Mouse (Mus musculus): ENCODE data around the gene Numb. TPM values are rescaled to one million over a fixed set of nuclear protein-coding genes. Genes with fewer than 3 reads are reported as not detected.

Gene Numb
- total and polyA plus RNA-seq, 3 experiments: 8.4 to 14.6 TPM; not detected in 1

DNA sequence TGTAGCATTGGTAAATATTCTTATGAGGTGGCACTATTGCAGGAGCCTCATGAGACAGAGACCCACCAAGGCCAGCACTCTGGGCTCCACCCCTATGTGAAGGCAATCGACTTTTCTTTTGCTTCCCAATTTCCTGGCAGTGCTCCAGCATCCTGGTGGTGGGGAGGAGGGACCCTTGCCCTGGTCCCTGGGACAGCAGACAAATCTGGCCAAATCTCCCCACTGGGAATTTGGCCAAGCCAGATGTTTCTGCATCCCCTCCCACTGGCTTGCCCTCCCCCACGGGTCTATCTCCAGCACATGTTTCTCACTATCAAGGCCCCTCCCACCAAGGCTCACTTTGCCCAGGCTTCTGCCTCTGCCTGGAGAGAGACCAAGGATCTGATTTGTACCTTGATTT is 169.2 kb downstream of the Numb start:
- no peak overlapping the region for H3K4me3 ChIP-seq (ENCODE audit: control insufficient read depth in 1 of 2, insufficient read depth in 1 of 2, low read depth in 2 of 2, low read length in 2 of 2)
- no peak for TF ChIP-seq GABPA (IDR thresholded peaks at IDR 0.05; ENCODE audit: low read depth, low read length)
- TF ChIP-seq HCFC1 (IDR thresholded peaks at IDR 0.05; ENCODE audit: low read depth, low read length): no peak
- no peak for TF ChIP-seq EP300 (IDR thresholded peaks at IDR 0.05; ENCODE audit: low read depth in 1 of 2, low read length in 2 of 2)
- no peak overlapping the region for H3K9ac ChIP-seq (ENCODE audit: control insufficient read depth, low read depth, low read length, poor library complexity, severe bottlenecking)
- no peaks in the 10 kb centered on the region for H3K9me3 ChIP-seq (replicated peaks; ENCODE audit: insufficient read depth, low read length)
- no peaks in the 10 kb centered on the region for H3K36me3 ChIP-seq (ENCODE audit: control insufficient read depth in 1 of 2, insufficient read depth in 2 of 2, low read length in 2 of 2)
- no peaks in the 10 kb centered on the region for H3K79me2 ChIP-seq (ENCODE audit: control insufficient read depth, insufficient read depth, low read length, poor library complexity)
- no peak overlapping the region for H3K27ac ChIP-seq (ENCODE audit: control insufficient read depth, low read depth, low read length)
- no peaks in the 10 kb centered on the region for H3K4me1 ChIP-seq (ENCODE audit: control insufficient read depth in 1 of 2, insufficient read depth in 2 of 2, low read length in 2 of 2)
- H3K27me3 ChIP-seq (ENCODE audit: control insufficient read depth in 1 of 2, insufficient read depth in 2 of 2, low read length in 2 of 2): no peaks in the 10 kb centered on the region
- DNase-seq (ENCODE audit: low read depth, low spot score): no peak

- no peak overlapping the region for H3K4me3 ChIP-seq (ENCODE audit: control insufficient read depth in 1 of 2, insufficient read depth in 1 of 2, low read depth in 2 of 2, low read length in 2 of 2)
- DNase-seq (ENCODE audit: low read depth, low spot score): no peak
- H3K9me3 ChIP-seq (replicated peaks; ENCODE audit: insufficient read depth, low read length): no peaks in the 10 kb centered on the region
- no peak overlapping the region for H3K27ac ChIP-seq (ENCODE audit: control insufficient read depth, low read depth, low read length)
- H3K27me3 ChIP-seq (ENCODE audit: control insufficient read depth in 1 of 2, insufficient read depth in 2 of 2, low read length in 2 of 2): no peaks in the 10 kb centered on the region; a peak in 1 of 4 replicates
- TF ChIP-seq ZMIZ1 (IDR thresholded peaks at IDR 0.05; ENCODE audit: low read depth, low read length): no peak
- no peak for TF ChIP-seq TCF12 (IDR thresholded peaks at IDR 0.05; ENCODE audit: low read depth, low read length)
- no peak for TF ChIP-seq MXI1 (IDR thresholded peaks at IDR 0.05; ENCODE audit: low read depth, low read length)
- no peak for TF ChIP-seq ZKSCAN1 (IDR thresholded peaks at IDR 0.05; ENCODE audit: low read depth, low read length)
- TF ChIP-seq TAL1 (IDR thresholded peaks at IDR 0.05; ENCODE audit: low read length): no peak
- TF ChIP-seq RAD21 (IDR thresholded peaks at IDR 0.05; ENCODE audit: low read depth, low read length): no peak
- TF ChIP-seq CHD1 (IDR thresholded peaks at IDR 0.05; ENCODE audit: low read depth, low read length): no peak
- TF ChIP-seq POLR2AphosphoS5 (IDR thresholded peaks at IDR 0.05; ENCODE audit: borderline replicate concordance, low read depth, low read length): no peak
- TF ChIP-seq USF2 (IDR thresholded peaks at IDR 0.05; ENCODE audit: borderline replicate concordance in 1 of 2, insufficient read depth in 1 of 2, low read depth in 1 of 2, low read length in 2 of 2): no peak
- no peak for TF ChIP-seq ZC3H11A (IDR thresholded peaks at IDR 0.05; ENCODE audit: low read depth, low read length)
- TF ChIP-seq UBTF (IDR thresholded peaks at IDR 0.05; ENCODE audit: borderline replicate concordance, insufficient read depth, low read depth, low read length): no peak
- TF ChIP-seq MYB (IDR thresholded peaks at IDR 0.05; ENCODE audit: low read depth, low read length): no peak
- no peak for TF ChIP-seq E2F4 (IDR thresholded peaks at IDR 0.05; ENCODE audit: borderline replicate concordance, low read depth, low read length)
- TF ChIP-seq ZNF384 (IDR thresholded peaks at IDR 0.05; ENCODE audit: low read depth, low read length): no peak
- no peak for TF ChIP-seq NELFE (IDR thresholded peaks at IDR 0.05; ENCODE audit: low read depth, low read length)
- no peak for TF ChIP-seq KAT2A (conservative IDR thresholded peaks at IDR 0.05; ENCODE audit: low read depth, low read length)
- TF ChIP-seq MAZ (IDR thresholded peaks at IDR 0.05; ENCODE audit: low read depth, low read length): no peak
- TF ChIP-seq MAX (IDR thresholded peaks at IDR 0.05; ENCODE audit: low read length): no peak
- no peak for TF ChIP-seq RCOR1 (IDR thresholded peaks at IDR 0.05; ENCODE audit: low read depth, low read length)
- no peak overlapping the region for H3K9ac ChIP-seq (ENCODE audit: control insufficient read depth, low read depth, low read length, poor library complexity, severe bottlenecking)
- H3K79me2 ChIP-seq (ENCODE audit: control insufficient read depth, insufficient read depth, low read length, poor library complexity): no peaks in the 10 kb centered on the region
- H3K36me3 ChIP-seq (ENCODE audit: control insufficient read depth in 1 of 2, insufficient read depth in 2 of 2, low read length in 2 of 2): no peaks in the 10 kb centered on the region
- no peaks in the 10 kb centered on the region for H3K4me1 ChIP-seq (ENCODE audit: control insufficient read depth in 1 of 2, insufficient read depth in 2 of 2, low read length in 2 of 2)
These were observed 172.5 kb downstream of the Numb start for GRCm38 (mm10) chr12:83749186-83749585.

Other genes with a start within 250 kb of the Numb start
- 45.4 and 47.5 TPM in 2 replicates for gene Psen1, start 233.8 kb downstream of the Numb start, total RNA-seq (2012; rRNA removed)
- gene Psen1, start 233.8 kb downstream of the Numb start, polyA plus RNA-seq (2012; ENCODE audit: insufficient read depth in 1 of 2, insufficient read length in 2 of 2, low read depth in 1 of 2, low replicate concordance in 2 of 2, missing spikeins in 1 of 2): 10 to 100 TPM in 1 of 2 experiments, not detected in 1; 63.5 TPM
- 0.04 and 0.07 TPM in 2 replicates for gene Papln, start 158.3 kb downstream of the Numb start, total RNA-seq (2012; rRNA removed)
- gene Papln, start 158.3 kb downstream of the Numb start, polyA plus RNA-seq (2012; ENCODE audit: insufficient read depth in 1 of 2, insufficient read length in 2 of 2, low read depth in 1 of 2, low replicate concordance in 2 of 2, missing spikeins in 1 of 2): under 1 TPM in 1 of 2 experiments, not detected in 1; 0.07 TPM
- 43.4 and 46.6 TPM in 2 replicates for gene Riox1, start 28.7 kb upstream of the Numb start, total RNA-seq (2012; rRNA removed)
- gene Riox1, start 28.7 kb upstream of the Numb start, polyA plus RNA-seq (2012; ENCODE audit: insufficient read depth in 1 of 2, insufficient read length in 2 of 2, low read depth in 1 of 2, low replicate concordance in 2 of 2, missing spikeins in 1 of 2): 10 to 100 TPM in 1 of 2 experiments, not detected in 1; 47.1 TPM
- not detected in 2 replicates for gene Heatr4, start 62.9 kb upstream of the Numb start, total RNA-seq (2012; rRNA removed)
- under 1 TPM in 1 of 2 experiments, not detected in 1; 0.03 TPM for gene Heatr4, start 62.9 kb upstream of the Numb start, polyA plus RNA-seq (2012; ENCODE audit: insufficient read depth in 1 of 2, insufficient read length in 2 of 2, low read depth in 1 of 2, low replicate concordance in 2 of 2, missing spikeins in 1 of 2)
- 9.8 and 14.6 TPM in 2 replicates for gene Acot2, start 65.9 kb upstream of the Numb start, total RNA-seq (2012; rRNA removed)
- gene Acot2, start 65.9 kb upstream of the Numb start, polyA plus RNA-seq (2012; ENCODE audit: insufficient read depth in 1 of 2, insufficient read length in 2 of 2, low read depth in 1 of 2, low replicate concordance in 2 of 2, missing spikeins in 1 of 2): 10 to 100 TPM in 1 of 2 experiments, not detected in 1; 13.0 TPM
- 1.5 and 1.9 TPM in 2 replicates for gene Acot1, start 87.6 kb upstream of the Numb start, total RNA-seq (2012; rRNA removed)
- 10 to 100 TPM in 1 of 2 experiments, not detected in 1; 12.7 TPM for gene Acot1, start 87.6 kb upstream of the Numb start, polyA plus RNA-seq (2012; ENCODE audit: insufficient read depth in 1 of 2, insufficient read length in 2 of 2, low read depth in 1 of 2, low replicate concordance in 2 of 2, missing spikeins in 1 of 2)
- 0.08 TPM in 1 of 2 replicates, not detected in the other for gene Acot4, start 116.4 kb upstream of the Numb start, total RNA-seq (2012; rRNA removed)
- gene Acot4, start 116.4 kb upstream of the Numb start, polyA plus RNA-seq (2012; ENCODE audit: insufficient read depth in 1 of 2, insufficient read length in 2 of 2, low read depth in 1 of 2, low replicate concordance in 2 of 2, missing spikeins in 1 of 2): under 1 TPM in 1 of 2 experiments, not detected in 1; 0.08 TPM
- gene Gm49366, start 117.0 kb upstream of the Numb start, total RNA-seq (2012; rRNA removed): not detected in 2 replicates
- gene Gm49366, start 117.0 kb upstream of the Numb start, polyA plus RNA-seq (2012; ENCODE audit: insufficient read depth in 1 of 2, insufficient read length in 2 of 2, low read depth in 1 of 2, low replicate concordance in 2 of 2, missing spikeins in 1 of 2): not detected
- not detected in 2 replicates for gene Acot3, start 130.2 kb upstream of the Numb start, total RNA-seq (2012; rRNA removed)
- not detected for gene Acot3, start 130.2 kb upstream of the Numb start, polyA plus RNA-seq (2012; ENCODE audit: insufficient read depth in 1 of 2, insufficient read length in 2 of 2, low read depth in 1 of 2, low replicate concordance in 2 of 2, missing spikeins in 1 of 2)
- not detected in 2 replicates for gene Acot5, start 147.4 kb upstream of the Numb start, total RNA-seq (2012; rRNA removed)
- gene Acot5, start 147.4 kb upstream of the Numb start, polyA plus RNA-seq (2012; ENCODE audit: insufficient read depth in 1 of 2, insufficient read length in 2 of 2, low read depth in 1 of 2, low replicate concordance in 2 of 2, missing spikeins in 1 of 2): not detected
- gene Acot6, start 178.7 kb upstream of the Numb start, total RNA-seq (2012; rRNA removed): 2.7 and 3.2 TPM in 2 replicates
- gene Acot6, start 178.7 kb upstream of the Numb start, polyA plus RNA-seq (2012; ENCODE audit: insufficient read depth in 1 of 2, insufficient read length in 2 of 2, low read depth in 1 of 2, low replicate concordance in 2 of 2, missing spikeins in 1 of 2): 1 to 10 TPM in 1 of 2 experiments, not detected in 1; 3.3 TPM
- gene Dnal1, start 192.4 kb upstream of the Numb start, total RNA-seq (2012; rRNA removed): 0.98 and 1.3 TPM in 2 replicates
- gene Dnal1, start 192.4 kb upstream of the Numb start, polyA plus RNA-seq (2012; ENCODE audit: insufficient read depth in 1 of 2, insufficient read length in 2 of 2, low read depth in 1 of 2, low replicate concordance in 2 of 2, missing spikeins in 1 of 2): 1 to 10 TPM in 1 of 2 experiments, not detected in 1; 1.7 TPM
- gene Pnma1, start 226.6 kb upstream of the Numb start, total RNA-seq (2012; rRNA removed): 0.10 and 0.31 TPM in 2 replicates
- gene Pnma1, start 226.6 kb upstream of the Numb start, polyA plus RNA-seq (2012; ENCODE audit: insufficient read depth in 1 of 2, insufficient read length in 2 of 2, low read depth in 1 of 2, low replicate concordance in 2 of 2, missing spikeins in 1 of 2): under 1 TPM in 1 of 2 experiments, not detected in 1; 0.46 TPM

All from MEL (cell line).